Mouse (Mus musculus) spleen, adult 2 months (tissue): Measurements from ENCODE around the gene Chid1. TPM values are rescaled to one million over a fixed set of nuclear protein-coding genes. Genes with fewer than 3 reads are reported as not detected.
A peak's percentile ranks its signal among the peaks of the same experiment; 100 is the strongest.

Experiments used
- DNase-seq, 2 experiments: peaks; one replicate each; pipeline versions ENCODE4 v3.0.0 to v3.0.0-alpha.2; 2012 to 2021; ENCODE audit warnings: low spot score in 2 of 2, low read depth in 1 of 2
- H3K27ac ChIP-seq: fragments of 200-500 bp; 2 replicates; pipeline ENCODE4 v1.5.1; 2012; ENCODE audit warnings: low read length, inconsistent platforms; ENCODE audit not compliant: insufficient read depth
- H3K27me3 ChIP-seq: fragments of 200-500 bp; 2 replicates; pipeline ENCODE4 v1.6.1; 2012; ENCODE audit warnings: mild to moderate bottlenecking, moderate library complexity, low read length, inconsistent platforms; ENCODE audit not compliant: control insufficient read depth, insufficient read depth
- H3K36me3 ChIP-seq: fragments of 200-500 bp; 2 replicates; pipeline ENCODE4 v1.6.1; 2012; ENCODE audit warnings: mild to moderate bottlenecking, low read length, inconsistent platforms; ENCODE audit not compliant: control insufficient read depth, insufficient read depth
- H3K4me1 ChIP-seq: fragments of 200-500 bp; 2 replicates; pipeline ENCODE4 v1.6.1; 2011; ENCODE audit warnings: inconsistent platforms; ENCODE audit not compliant: control insufficient read depth, insufficient read depth, insufficient read length
- H3K4me3 ChIP-seq: fragments of 200-500 bp; 2 replicates; pipeline ENCODE4 v1.5.1; 2011; ENCODE audit warnings: mild to moderate bottlenecking, inconsistent platforms; ENCODE audit not compliant: insufficient read depth, insufficient read length; ENCODE audit errors: extremely low read depth
- CTCF ChIP-seq: fragments of 200-500 bp; IDR thresholded peaks from 2 replicates; pipeline ENCODE4 v1.5.1; 2011; ENCODE audit warnings: mild to moderate bottlenecking, inconsistent platforms; ENCODE audit not compliant: insufficient read depth, insufficient read length, insufficient replicate concordance; ENCODE audit errors: extremely low read depth
- POLR2A ChIP-seq: fragments of 200-500 bp; IDR thresholded peaks from 2 replicates; pipeline ENCODE4 v1.6.1; 2011; ENCODE audit warnings: low read depth, low read length, inconsistent platforms
- WGBS: fragments of 180-500 bp; shearing (Covaris S2); methylation state at CpG from one replicate; pipeline ENCODE4 v1.1.7; 2018; 5-methylcytosine and 5-hydroxymethylcytosine counted together
- polyA plus RNA-seq: library from polyadenylated mRNA; depleted of rRNA; stranded (reverse); fragments of >200 nt; gene quantifications from 2 replicates; pipeline ENCODE4 v1.2.3, GENCODE M21; 2012

Gene Chid1
- polyA plus RNA-seq, 1 experiment, result 13.8 TPM

DNA sequence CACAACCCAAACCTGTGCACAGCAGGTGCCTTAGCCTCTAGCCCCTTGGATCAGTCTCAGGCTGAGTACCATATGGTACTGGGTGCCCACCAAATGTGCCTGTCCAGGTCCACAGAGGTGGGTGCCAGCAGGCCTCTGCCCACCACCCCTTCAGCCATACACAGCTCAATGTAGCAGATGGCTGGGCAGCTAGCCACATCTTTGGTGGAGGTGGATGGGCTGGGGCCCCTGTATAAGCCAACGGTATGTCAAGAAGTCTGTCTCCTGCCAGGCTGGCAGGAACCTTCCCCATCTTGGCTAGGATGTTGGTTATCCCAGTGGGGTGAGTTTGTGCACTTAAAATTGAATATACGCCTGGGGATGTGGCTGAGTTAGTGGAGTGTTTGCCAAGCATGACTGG is 54.1 kb downstream of the Chid1 start:
- H3K4me3 ChIP-seq, result no peak overlapping the region
- H3K36me3 ChIP-seq, result no peaks in the 10 kb centered on the region
- TF ChIP-seq POLR2A (no peak), CTCF (no peak)
- WGBS, result 86% methylated on average over 2 of the region's 2 CpGs
- peaks cover 7% of the 10 kb centered on the region; the same call in 1 of the 2 replicates for H3K27me3 ChIP-seq
- no peak overlapping the region for H3K27ac ChIP-seq
- DNase-seq, result no peak
- H3K4me1 ChIP-seq, result peaks cover 8% of the 10 kb centered on the region

DNA sequence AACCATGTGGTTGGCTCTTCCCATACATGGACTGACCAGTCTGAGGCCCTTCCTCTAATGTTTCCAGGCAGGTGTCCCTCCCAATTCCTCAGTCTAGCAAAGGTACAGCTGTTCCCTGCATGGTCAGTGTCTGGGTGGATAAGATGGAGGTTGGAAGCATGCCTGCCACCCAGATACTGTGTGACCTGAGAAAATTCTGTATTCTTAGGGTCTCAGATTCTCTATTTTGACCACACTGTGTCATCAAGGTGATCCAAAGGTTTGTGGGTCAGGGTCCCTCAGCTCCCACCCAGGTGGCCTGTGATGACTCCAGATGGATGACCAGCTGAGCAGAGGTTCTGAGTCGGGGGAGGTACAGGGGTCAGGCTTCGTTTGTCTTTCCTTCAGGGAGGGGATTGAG is 54.5 kb downstream of the Chid1 start:
- H3K27ac ChIP-seq, result no peak overlapping the region
- TF ChIP-seq POLR2A (no peak), CTCF (no peak)
- H3K27me3 ChIP-seq, result peaks cover 7% of the 10 kb centered on the region; the same call in 1 of the 2 replicates
- peaks cover 11% of the 10 kb centered on the region for H3K4me1 ChIP-seq
- no peak for DNase-seq
- H3K36me3 ChIP-seq, result no peaks in the 10 kb centered on the region
- WGBS, result 93% methylated on average over 2 of the region's 2 CpGs
- H3K4me3 ChIP-seq, result no peak overlapping the region

DNA sequence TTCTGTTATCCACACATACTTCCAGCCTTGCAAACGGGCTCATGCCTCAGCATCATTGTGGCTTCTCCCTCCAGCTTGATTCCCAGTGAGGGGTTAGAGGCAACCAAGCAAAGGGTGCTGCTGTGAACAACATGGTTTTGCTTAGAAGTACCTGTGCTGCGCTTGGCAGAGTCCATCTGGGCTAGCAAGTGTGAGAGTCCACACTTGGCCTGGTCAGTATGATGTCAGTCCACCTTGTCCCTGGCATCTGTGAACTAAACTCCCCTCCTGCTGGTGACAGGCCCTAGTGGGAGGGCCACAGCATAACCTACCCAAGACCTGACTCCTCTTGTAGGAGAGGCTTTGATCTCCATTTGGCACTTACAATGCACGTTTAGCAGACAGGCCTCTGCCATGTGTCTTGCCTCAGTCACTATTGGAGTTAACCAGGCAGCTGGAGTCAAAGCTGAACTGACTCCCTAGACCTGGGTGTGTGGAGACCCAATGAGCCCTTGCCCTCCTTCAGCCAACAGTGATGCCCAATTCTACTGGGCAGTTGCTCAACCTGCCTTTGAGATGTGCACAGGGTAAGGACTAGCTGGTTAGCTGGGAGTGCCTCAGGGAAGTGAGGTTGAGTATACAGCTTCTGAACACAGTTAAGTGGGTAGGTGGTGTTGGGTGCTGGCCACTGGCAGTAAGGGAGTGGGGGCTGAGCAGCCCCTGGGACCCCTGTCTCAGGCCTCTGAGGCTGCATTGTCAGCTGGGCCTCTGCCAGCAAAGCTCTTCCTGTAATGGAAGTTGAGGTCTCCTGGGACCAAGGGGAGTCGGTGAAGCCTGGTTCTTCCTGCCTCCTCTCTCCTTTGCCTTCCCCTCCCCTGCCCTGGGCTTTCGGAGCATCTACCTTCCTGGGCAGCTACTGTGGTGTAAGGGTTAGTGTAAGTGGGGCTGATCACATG is 55.2 kb downstream of the Chid1 start:
- WGBS, result 67% methylated on average over 5 of the region's 5 CpGs
- Histone ChIP-seq H3K36me3 (no peaks in the 10 kb centered on the region), H3K4me3 (no peak overlapping the region), H3K27ac (no peak overlapping the region), H3K27me3 (peaks cover 7% of the 10 kb centered on the region; the same call in 1 of the 2 replicates), H3K4me1 (peaks cover 11% of the 10 kb centered on the region)
- no peak for TF ChIP-seq CTCF
- no peak for TF ChIP-seq POLR2A
- DNase-seq, result no peak

DNA sequence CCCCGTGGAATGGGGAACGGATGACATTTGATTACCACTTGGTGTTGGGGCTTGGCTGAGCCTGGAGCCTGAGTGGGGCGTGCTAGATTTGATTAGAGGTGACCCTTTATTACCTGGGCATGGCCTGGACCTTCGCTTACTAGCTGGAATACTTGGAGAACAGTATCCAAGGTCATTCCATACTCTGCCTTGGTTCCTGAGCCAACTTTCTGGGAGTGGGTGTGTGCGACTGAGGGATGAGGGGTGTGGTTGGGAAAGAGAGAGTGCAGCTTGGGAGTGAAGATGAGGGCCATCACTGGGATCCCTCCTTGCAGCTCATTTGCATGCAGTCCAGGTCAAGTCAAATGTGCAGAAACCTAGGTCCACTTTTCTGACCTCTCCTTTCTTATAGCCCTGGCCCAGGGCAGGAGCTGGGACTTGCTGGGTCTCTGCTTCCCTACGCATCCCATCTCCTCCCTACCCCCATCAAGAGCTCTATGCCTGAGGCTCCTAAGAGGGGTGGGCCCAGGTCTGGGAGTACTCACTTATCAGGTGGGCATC is 56.5 kb downstream of the Chid1 start:
- no peak for TF ChIP-seq CTCF
- no peak for TF ChIP-seq POLR2A
- no peak for DNase-seq
- WGBS, result 91% methylated on average over 6 of the region's 6 CpGs

DNA sequence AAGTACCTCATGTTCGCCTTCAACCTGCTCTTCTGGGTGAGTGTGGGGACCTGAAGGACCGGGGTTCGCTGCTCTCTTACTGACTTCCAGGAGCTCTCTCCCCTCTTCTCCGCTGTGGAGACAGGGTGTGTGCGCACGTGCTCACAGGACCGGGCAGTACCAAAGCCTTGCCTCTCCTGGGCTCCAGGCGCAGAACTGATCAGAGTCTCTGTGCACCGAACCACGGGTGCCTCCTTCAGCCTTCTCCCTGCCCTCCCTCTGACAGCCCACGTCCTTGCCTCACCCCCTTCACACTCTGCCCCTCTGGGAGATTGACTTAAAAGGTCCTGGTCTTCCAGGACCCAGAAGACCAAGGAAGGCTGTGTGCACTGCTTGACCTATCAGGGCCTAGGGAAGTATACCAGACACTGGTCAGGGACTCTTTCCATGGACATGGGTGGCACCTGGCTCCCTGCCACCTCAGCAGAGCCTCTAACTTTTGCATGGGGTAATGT is 57.1 kb downstream of the Chid1 start:
- peaks cover 14% of the 10 kb centered on the region for H3K4me1 ChIP-seq
- WGBS, result 77% methylated on average over 11 of the region's 11 CpGs
- peak overlapping the region; percentile 45; the same call in 1 of the 2 replicates for H3K4me3 ChIP-seq
- TF ChIP-seq CTCF (no peak), POLR2A (no peak)
- H3K27me3 ChIP-seq, result peaks cover 7% of the 10 kb centered on the region; the same call in 1 of the 2 replicates
- DNase-seq, result no peak
- no peaks in the 10 kb centered on the region for H3K36me3 ChIP-seq
- no peak overlapping the region for H3K27ac ChIP-seq

More for the DNA sequence above, 56.5 kb downstream of the Chid1 start:
- H3K27ac ChIP-seq, result no peak overlapping the region
- H3K4me1 ChIP-seq, result peaks cover 11% of the 10 kb centered on the region
- H3K36me3 ChIP-seq, result no peaks in the 10 kb centered on the region
- H3K4me3 ChIP-seq, result no peak overlapping the region
- H3K27me3 ChIP-seq, result peaks cover 7% of the 10 kb centered on the region; the same call in 1 of the 2 replicates

DNA sequence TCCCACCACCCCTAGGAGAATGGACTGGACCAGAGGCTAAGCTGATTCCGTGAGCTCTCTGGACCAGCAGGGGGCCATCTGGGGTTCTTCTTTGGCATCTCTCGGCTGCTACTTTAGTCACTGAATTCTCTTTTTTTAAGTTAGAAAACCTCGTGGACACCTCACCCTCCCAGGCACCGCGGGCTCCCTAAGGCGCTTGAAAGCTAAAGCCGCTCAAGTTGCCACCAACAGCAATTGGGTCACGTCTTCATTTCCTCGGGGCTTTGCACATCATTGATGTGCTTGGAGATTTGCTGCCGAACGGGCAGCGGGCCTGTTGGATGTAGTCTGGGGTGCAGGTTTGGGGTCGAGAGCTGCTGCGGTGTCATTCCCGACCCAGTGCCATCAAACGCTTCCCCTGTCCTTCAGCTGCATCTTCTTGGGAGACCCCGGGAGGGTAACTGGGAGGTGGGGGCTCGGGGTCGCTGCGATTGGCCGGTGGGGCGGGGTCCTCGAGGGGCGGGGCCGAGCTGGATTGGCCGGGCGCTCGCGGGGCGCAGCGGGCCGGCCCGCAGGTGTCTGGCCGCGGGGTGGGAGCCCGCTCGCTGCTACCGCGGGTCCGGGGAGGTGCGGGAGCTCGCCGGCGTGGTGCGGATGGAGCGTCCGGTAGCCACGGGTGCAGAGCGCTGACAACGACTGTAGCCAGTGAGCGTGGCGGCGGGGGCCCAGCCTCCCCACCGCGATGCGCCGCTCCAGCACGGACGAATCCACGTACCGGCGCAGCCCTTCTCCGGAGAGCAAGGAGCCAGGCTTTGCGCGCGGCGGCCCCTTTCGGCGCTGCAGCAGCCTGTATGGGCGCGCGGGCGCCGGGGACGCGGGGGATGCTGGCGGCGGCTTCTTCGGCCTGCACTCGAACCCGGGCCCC is 57.9 kb downstream of the Chid1 start:
- H3K4me1 ChIP-seq, result peaks cover 14% of the 10 kb centered on the region
- DNase-seq, result no peak
- WGBS, result 5% methylated on average over 81 of the region's 81 CpGs
- H3K27ac ChIP-seq, result no peak overlapping the region
- H3K27me3 ChIP-seq, result peaks cover 7% of the 10 kb centered on the region; the same call in 1 of the 2 replicates
- TF ChIP-seq POLR2A, result no peak
- peak; percentile 10; the same call in 1 of the 2 replicates for TF ChIP-seq CTCF
- H3K4me3 ChIP-seq, result peak overlapping the region; percentile 45
- H3K36me3 ChIP-seq, result no peaks in the 10 kb centered on the region
